Mouse (Mus musculus): ENCODE data around the gene Gdpd4.
A peak's percentile ranks its signal among the peaks of the same experiment; 100 is the strongest.

Gene Gdpd4

GRCm38 (mm10) chr7:97919742-97920141 lies at the start of gene Gdpd4:
Gene Gdpd4 (plus strand): TSS chr7:97919955.
- DNase-seq (ENCODE audit: low spot score), result no peak

GRCm38 (mm10) chr7:97872396-97872795 lies 47.4 kb upstream of the Gdpd4 start:
- DNase-seq (ENCODE audit: low spot score), result no peak

GRCm38 (mm10) chr7:97873317-97873716 lies 46.4 kb upstream of the Gdpd4 start:
- no peak for DNase-seq (ENCODE audit: low spot score)

GRCm38 (mm10) chr7:97877846-97878538 lies 41.8 kb upstream of the Gdpd4 start:
- no peak for DNase-seq (ENCODE audit: low spot score)

GRCm38 (mm10) chr7:97911646-97912045 lies 8.1 kb upstream of the Gdpd4 start:
- no peak for DNase-seq (ENCODE audit: low spot score)

- DNase-seq (ENCODE audit: low spot score), result no peak
Observed at GRCm38 (mm10) chr7:97914833-97915516, 4.8 kb upstream of the Gdpd4 start.

GRCm38 (mm10) chr7:97925819-97926218 lies 6.1 kb downstream of the Gdpd4 start:
- DNase-seq (ENCODE audit: low spot score), result no peak

GRCm38 (mm10) chr7:97926978-97927377 lies 7.2 kb downstream of the Gdpd4 start:
- DNase-seq (ENCODE audit: low spot score), result no peak

GRCm38 (mm10) chr7:97944485-97944884 lies 24.7 kb downstream of the Gdpd4 start:
- DNase-seq (ENCODE audit: low spot score), result no peak

GRCm38 (mm10) chr7:97972486-97972885 lies 52.7 kb downstream of the Gdpd4 start:
- DNase-seq (ENCODE audit: low spot score), result no peak

- DNase-seq (ENCODE audit: low spot score), result peak; percentile 14
Observed at GRCm38 (mm10) chr7:97977463-97977862, 57.7 kb downstream of the Gdpd4 start.

GRCm38 (mm10) chr7:97984108-97984834 lies 64.5 kb downstream of the Gdpd4 start:
- DNase-seq (ENCODE audit: low spot score), result no peak

- no peak for DNase-seq (ENCODE audit: low spot score)
Observed at GRCm38 (mm10) chr7:98002617-98003016, 82.9 kb downstream of the Gdpd4 start.

- DNase-seq (ENCODE audit: low spot score), result no peak
Observed at GRCm38 (mm10) chr7:98048101-98048824, 128.5 kb downstream of the Gdpd4 start.

- DNase-seq (ENCODE audit: low spot score), result peak; percentile 35
Observed at GRCm38 (mm10) chr7:98051980-98052379, 132.2 kb downstream of the Gdpd4 start.

- no peak for DNase-seq (ENCODE audit: low spot score)
Observed at GRCm38 (mm10) chr7:98054461-98054860, 134.7 kb downstream of the Gdpd4 start.

GRCm38 (mm10) chr7:98054942-98055341 lies 135.2 kb downstream of the Gdpd4 start:
- DNase-seq (ENCODE audit: low spot score), result no peak

GRCm38 (mm10) chr7:98066229-98066628 lies 146.5 kb downstream of the Gdpd4 start:
- no peak for DNase-seq (ENCODE audit: low spot score)

GRCm38 (mm10) chr7:98071620-98072019 lies 151.9 kb downstream of the Gdpd4 start:
- peak; percentile 83 for DNase-seq (ENCODE audit: low spot score)

GRCm38 (mm10) chr7:98077453-98077852 lies 157.7 kb downstream of the Gdpd4 start:
- DNase-seq (ENCODE audit: low spot score), result no peak

GRCm38 (mm10) chr7:98082376-98082775 lies 162.6 kb downstream of the Gdpd4 start:
- DNase-seq (ENCODE audit: low spot score), result no peak
